Mouse (Mus musculus): ENCODE measurements around the gene Mars2. TPM values are rescaled to one million over a fixed set of nuclear protein-coding genes. Genes with fewer than 3 reads are reported as not detected.

The Mars2 gene
- polyA plus RNA-seq, 1 experiment from 2014 or later: 2.8 TPM

DNA sequence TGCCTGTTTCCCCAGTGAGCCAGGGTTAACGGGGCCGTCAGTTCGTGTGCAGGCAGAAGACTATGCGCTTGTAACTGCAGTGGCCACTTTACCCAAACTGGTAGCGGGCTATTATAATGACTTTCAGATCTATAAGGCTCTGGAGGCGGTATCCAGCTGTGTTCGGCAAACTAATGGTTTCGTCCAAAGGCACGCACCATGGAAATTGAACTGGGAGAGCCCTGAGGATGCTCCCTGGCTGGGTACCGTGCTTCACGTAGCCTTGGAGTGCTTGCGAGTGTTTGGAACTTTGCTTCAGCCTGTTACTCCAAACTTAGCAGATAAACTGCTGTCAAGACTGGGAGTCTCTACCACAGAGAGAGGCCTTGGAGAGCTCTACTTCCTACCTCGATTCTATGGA, 1.5 kb downstream of the Mars2 start:
- DNase-seq (ENCODE audit: low read depth, low spot score) (no peak), ATAC-seq (no peak)
- ChIA-PET POLR2A (interaction anchor here (0.8 kb wide), 2 partner anchors 12 to 37 kb away, joined by 3 to 4 read pairs; no protein-coding TSS in a partner anchor), CTCF (interaction anchor here (1.2 to 2.8 kb wide), 5 partner anchors 10 to 194 kb away, joined by 3 to 23 read pairs (median 7); partner anchors contain the start of gene Rftn2)
- no peaks in the 10 kb centered on the region for H3K27me3 ChIP-seq
- TF ChIP-seq CTCF (IDR thresholded peaks at IDR 0.05): no peak
- in situ Hi-C loops (cut with MboI; ENCODE audit: low pct_unique_long_range_greater_than_20kb): loop anchor here (25.0 kb wide), 1 partner anchor 1724 kb away; no protein-coding TSS in a partner anchor

DNA sequence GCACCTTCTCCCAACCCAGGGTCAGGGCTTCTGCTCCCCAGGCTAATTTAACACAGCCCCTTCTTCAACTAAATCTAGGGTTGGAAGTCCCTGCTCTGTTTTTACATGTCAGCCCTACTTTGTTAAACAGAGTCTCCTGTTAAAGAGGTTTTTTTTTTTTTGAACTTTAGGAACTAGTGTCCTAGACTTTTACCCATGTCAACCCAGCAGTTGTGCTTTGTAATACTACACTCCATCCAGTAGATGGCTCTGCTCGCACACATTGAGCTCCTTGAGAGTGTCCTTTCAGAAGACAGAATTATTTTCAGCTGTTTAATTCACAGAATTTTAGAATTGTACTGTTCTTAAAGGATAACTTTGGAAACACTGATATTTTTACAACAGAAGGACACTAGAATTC, 2.3 kb downstream of the Mars2 start:
- ATAC-seq (no peak), DNase-seq (ENCODE audit: low read depth, low spot score) (no peak)
- H3K27me3 ChIP-seq: no peaks in the 10 kb centered on the region
- POLR2A ChIA-PET: no interaction called here
- in situ Hi-C loops (cut with MboI; ENCODE audit: low pct_unique_long_range_greater_than_20kb): loop anchor here (25.0 kb wide), 1 partner anchor 1723 kb away; no protein-coding TSS in a partner anchor
- CTCF ChIA-PET: interaction anchor here (0.6 to 2.8 kb wide), 19 partner anchors 10 to 635 kb away, joined by 3 to 23 read pairs (median 3); partner anchors contain the start of gene Rftn2
- TF ChIP-seq CTCF (IDR thresholded peaks at IDR 0.05): no peak

DNA sequence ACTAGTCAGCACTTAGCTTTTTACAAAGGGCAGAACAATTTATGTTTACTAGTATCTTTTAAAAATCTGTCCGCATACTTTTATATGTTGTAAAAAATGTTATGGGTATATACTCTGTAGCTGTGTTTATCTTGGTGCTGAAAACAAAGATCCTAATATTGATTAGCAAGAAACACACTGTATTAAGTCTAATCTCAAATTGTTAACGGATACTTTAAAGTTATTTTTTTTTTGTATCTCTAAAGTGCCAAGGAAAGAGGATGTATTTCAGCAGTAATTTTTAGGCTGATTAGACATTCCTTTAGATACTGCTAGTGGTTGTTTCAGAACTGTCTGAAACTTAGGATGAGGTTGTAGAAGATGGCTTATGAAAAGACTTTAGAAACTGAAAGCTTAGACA, 9.4 kb downstream of the Mars2 start:
- in situ Hi-C loops (cut with MboI; ENCODE audit: low pct_unique_long_range_greater_than_20kb): loop anchor here (25.0 kb wide), 1 partner anchor 1716 kb away; no protein-coding TSS in a partner anchor
- H3K27me3 ChIP-seq: no peaks in the 10 kb centered on the region
- TF ChIP-seq CTCF (IDR thresholded peaks at IDR 0.05): no peak
- POLR2A ChIA-PET: interaction anchor here (0.6 kb wide), 1 partner anchor 1723 kb away, joined by 3 read pairs; no protein-coding TSS in a partner anchor
- no peak for ATAC-seq
- CTCF ChIA-PET: interaction anchor here (0.9 to 1.1 kb wide), 2 partner anchors 9 to 52 kb away, joined by 3 read pairs; no protein-coding TSS in a partner anchor
- DNase-seq (ENCODE audit: low read depth, low spot score): no peak

DNA sequence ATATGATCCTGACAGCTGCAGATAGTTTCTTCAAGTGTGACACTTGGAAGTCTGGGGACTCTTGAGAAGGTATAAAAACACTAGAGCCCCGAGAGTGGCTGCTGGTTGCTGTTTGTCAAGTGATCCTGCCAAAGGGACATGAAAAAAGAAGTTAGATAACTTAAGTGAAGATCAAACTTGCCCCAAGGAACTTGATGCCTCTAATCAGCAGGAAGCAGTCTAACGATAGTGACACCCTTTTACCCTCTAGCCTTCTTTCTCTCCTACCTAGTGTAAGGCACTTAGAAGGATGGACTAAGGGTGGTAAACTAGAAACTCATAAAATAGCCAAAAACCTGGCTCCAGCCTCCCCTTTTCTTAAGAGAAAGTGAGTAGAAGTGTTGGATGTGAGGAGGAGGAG, 27.4 kb downstream of the Mars2 start:
- TF ChIP-seq CTCF (IDR thresholded peaks at IDR 0.05): no peak
- ChIA-PET CTCF (no interaction called here), POLR2A (no interaction called here)
- no peaks in the 10 kb centered on the region for H3K27me3 ChIP-seq
- DNase-seq (ENCODE audit: low read depth, low spot score): no peak
- in situ Hi-C loops (cut with MboI; ENCODE audit: low pct_unique_long_range_greater_than_20kb): no loop called here
- no peak for ATAC-seq

DNA sequence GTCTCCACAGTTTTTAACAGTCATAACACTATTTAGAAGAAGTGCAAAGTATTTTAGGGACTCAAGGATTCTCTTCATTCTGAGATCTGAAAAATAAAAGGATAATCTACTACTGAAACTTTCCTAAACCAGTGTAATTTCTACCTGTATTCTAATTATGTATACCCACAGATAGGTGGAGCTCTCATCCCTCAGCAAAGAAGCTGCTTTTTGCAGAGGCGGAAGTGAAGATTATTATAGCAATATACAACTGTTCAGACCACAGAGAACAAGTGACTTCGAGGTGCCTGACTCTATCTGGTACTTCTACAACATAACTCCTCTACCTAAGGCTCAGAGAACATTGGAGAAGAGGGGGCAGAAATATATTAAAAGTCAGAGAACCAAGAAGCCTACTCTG, 28.5 kb downstream of the Mars2 start:
- in situ Hi-C loops (cut with MboI; ENCODE audit: low pct_unique_long_range_greater_than_20kb): no loop called here
- peaks cover 3% of the 10 kb centered on the region for H3K27me3 ChIP-seq
- CTCF ChIA-PET: interaction anchor here (1.1 kb wide), 1 partner anchor 570 kb away, joined by 4 read pairs; no protein-coding TSS in a partner anchor
- TF ChIP-seq CTCF (IDR thresholded peaks at IDR 0.05): peak; percentile 42
- ATAC-seq (no peak), DNase-seq (ENCODE audit: low read depth, low spot score) (no peak)
- POLR2A ChIA-PET: no interaction called here

DNA sequence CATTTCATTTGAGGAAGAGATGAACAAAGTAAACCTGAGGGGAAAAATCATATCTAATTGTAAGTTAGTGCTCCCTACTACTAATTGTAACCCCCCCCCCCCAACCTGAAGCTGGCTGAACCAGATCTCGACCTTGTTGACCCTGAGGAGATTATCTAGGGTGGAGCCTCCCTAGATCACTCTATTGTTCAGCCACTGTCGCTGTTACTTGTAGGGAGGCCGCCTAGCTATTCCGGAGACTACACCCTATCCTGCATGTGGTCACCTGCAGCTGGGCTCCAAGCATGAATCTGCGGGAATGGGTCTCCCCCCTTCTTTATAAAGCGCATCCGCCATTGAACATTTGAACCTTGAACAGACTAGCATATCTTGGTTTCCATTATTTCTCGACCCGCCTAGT, 42.1 kb downstream of the Mars2 start:
- TF ChIP-seq CTCF (IDR thresholded peaks at IDR 0.05): no peak
- DNase-seq (ENCODE audit: low read depth, low spot score): no peak
- ChIA-PET POLR2A (no interaction called here), CTCF (no interaction called here)
- H3K27me3 ChIP-seq: peaks cover 28% of the 10 kb centered on the region
- in situ Hi-C loops (cut with MboI; ENCODE audit: low pct_unique_long_range_greater_than_20kb): no loop called here
- ATAC-seq: no peak

Other genes with a start within 250 kb of the Mars2 start
- gene Sf3b1, start 209.7 kb upstream of the Mars2 start, polyA plus RNA-seq (2021): 147 TPM
- gene Coq10b, start 184.4 kb upstream of the Mars2 start, polyA plus RNA-seq (2021): 43.5 TPM
- 326 TPM for gene Hspe1, start 149.0 kb upstream of the Mars2 start, polyA plus RNA-seq (2021)
- 475 TPM for gene Hspd1, start 148.9 kb upstream of the Mars2 start, polyA plus RNA-seq (2021)
- 84.7 TPM for gene Mob4, start 105.9 kb upstream of the Mars2 start, polyA plus RNA-seq (2021)
- 3.8 TPM for gene Rftn2, start 10.4 kb upstream of the Mars2 start, polyA plus RNA-seq (2021)
- not detected for gene Boll, start 126.3 kb downstream of the Mars2 start, polyA plus RNA-seq (2021)
- gene Plcl1, start 168.7 kb downstream of the Mars2 start, polyA plus RNA-seq (2021): 15.2 TPM